Mouse (Mus musculus) induced T-regulatory cell, adult 2 months (primary cell): Measurements from ENCODE around the gene Gtf2h3.

Experiments used
- DNase-seq: peaks from one replicate; pipeline ENCODE4 v3.0.0-alpha.2; 2012; ENCODE audit warnings: low read depth

Gtf2h3 gene

DNA sequence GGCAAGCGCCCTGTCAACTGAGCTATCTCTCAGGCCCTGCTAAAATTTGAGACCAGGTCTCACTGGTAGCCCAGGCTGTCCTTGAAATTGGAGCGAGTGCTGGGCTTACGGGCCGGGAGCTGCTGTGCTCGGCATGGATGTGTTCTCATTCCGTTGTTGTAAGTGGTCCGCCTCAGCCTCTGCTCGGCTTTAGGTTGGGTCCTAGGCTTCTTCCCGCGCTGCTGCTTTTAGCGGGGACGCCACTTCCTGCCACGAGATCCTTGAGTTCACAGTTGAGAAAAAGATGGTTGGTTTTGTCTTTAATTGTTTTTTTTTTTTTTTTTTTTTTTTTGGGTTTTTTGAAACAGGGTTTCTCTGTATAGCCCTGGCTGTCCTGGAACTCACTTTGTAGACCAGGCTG is 58.9 kb downstream of the Gtf2h3 start:
- peak; percentile 32 for DNase-seq
